Mouse (Mus musculus): ENCODE measurements around the gene Denr. TPM values are rescaled to one million over a fixed set of nuclear protein-coding genes. Genes with fewer than 3 reads are reported as not detected.

The Denr gene
- polyA plus RNA-seq, 1 experiment from 2014 or later: 82.7 TPM

DNA sequence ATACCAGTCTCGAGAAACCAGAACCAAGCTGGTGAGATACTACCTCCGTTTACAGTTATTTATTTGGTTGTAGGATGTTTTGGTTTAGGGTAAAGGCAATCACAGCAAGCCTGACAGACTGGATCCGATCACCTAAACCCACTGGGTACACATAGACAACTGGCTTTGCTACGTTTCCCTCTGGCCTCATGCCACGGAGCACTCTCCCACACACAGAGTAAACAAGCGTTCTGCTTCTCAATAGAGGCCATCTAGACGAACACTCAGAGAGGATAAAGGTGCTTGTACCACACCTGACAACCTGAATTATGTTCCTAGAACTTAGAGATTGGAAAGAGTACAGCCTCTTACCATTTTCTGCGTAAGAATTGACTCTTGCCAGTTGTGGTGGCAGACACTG, 53.2 kb downstream of the Denr start:
- H3K4me1 ChIP-seq (replicated peaks; ENCODE audit: control insufficient read depth, insufficient read depth, low read length): 0 out of 2 replicates have a peak, but pooled peaks cover 2% of the 10 kb centered on the region
- H3K9ac ChIP-seq (ENCODE audit: low read depth, low read length): no peak overlapping the region
- 50% methylated on average over 8 of the region's 8 CpGs for WGBS
- TF ChIP-seq CTCF (IDR thresholded peaks at IDR 0.05; ENCODE audit: low read depth): no peak
- H3K27me3 ChIP-seq (replicated peaks; ENCODE audit: control insufficient read depth, insufficient read depth, low read length): no peaks in the 10 kb centered on the region
- no peaks in the 10 kb centered on the region for H3K9me3 ChIP-seq (ENCODE audit: control insufficient read depth)
- no peak for ATAC-seq
- no peak overlapping the region for H3K27ac ChIP-seq (ENCODE audit: low read depth, low read length)
- no peak overlapping the region for H3K4me2 ChIP-seq (replicated peaks; ENCODE audit: low read depth)
- no peaks in the 10 kb centered on the region for H3K36me3 ChIP-seq (ENCODE audit: control insufficient read depth, insufficient read depth)
- no peak overlapping the region for H3K4me3 ChIP-seq (ENCODE audit: low read depth, low read length)

GRCm38 (mm10) chr5:123961046-123961445, 54.1 kb downstream of the Denr start:
- H3K9me3 ChIP-seq (ENCODE audit: control insufficient read depth): no peaks in the 10 kb centered on the region
- 0 out of 2 replicates have a peak, but pooled peaks cover 2% of the 10 kb centered on the region for H3K4me1 ChIP-seq (replicated peaks; ENCODE audit: control insufficient read depth, insufficient read depth, low read length)
- 86% methylated on average over 12 of the region's 12 CpGs for WGBS
- H3K9ac ChIP-seq (ENCODE audit: low read depth, low read length): no peak overlapping the region
- H3K36me3 ChIP-seq (ENCODE audit: control insufficient read depth, insufficient read depth): no peaks in the 10 kb centered on the region
- no peaks in the 10 kb centered on the region for H3K27me3 ChIP-seq (replicated peaks; ENCODE audit: control insufficient read depth, insufficient read depth, low read length)
- TF ChIP-seq CTCF (IDR thresholded peaks at IDR 0.05; ENCODE audit: low read depth): no peak
- no peak overlapping the region for H3K4me2 ChIP-seq (replicated peaks; ENCODE audit: low read depth)
- no peak overlapping the region for H3K27ac ChIP-seq (ENCODE audit: low read depth, low read length)
- H3K4me3 ChIP-seq (ENCODE audit: low read depth, low read length): no peak overlapping the region
- no peak for ATAC-seq

DNA sequence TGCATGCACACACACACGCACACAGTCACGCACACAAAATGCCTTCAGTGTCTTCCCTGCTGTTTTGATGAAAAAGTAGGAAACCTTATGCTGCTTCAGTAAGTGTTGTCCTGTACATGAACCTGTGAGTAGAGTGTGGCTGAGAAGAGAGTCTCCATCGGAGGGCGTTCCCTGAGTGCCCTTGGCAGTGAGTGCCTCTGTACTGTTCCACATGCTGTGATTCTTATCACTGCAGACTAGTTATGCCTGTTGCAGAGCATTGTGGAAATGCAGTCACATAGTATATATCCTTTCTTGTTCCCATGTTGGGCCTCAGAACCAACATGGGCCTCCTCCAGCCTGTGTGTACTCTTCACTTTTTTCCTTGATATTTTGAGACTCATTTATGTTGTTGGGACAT, 57.2 kb downstream of the Denr start:
- no peaks in the 10 kb centered on the region for H3K27me3 ChIP-seq (replicated peaks; ENCODE audit: control insufficient read depth, insufficient read depth, low read length)
- H3K4me1 ChIP-seq (replicated peaks; ENCODE audit: control insufficient read depth, insufficient read depth, low read length): no peaks in the 10 kb centered on the region
- no peak overlapping the region for H3K4me2 ChIP-seq (replicated peaks; ENCODE audit: low read depth)
- no peaks in the 10 kb centered on the region for H3K36me3 ChIP-seq (ENCODE audit: control insufficient read depth, insufficient read depth)
- H3K9me3 ChIP-seq (ENCODE audit: control insufficient read depth): no peaks in the 10 kb centered on the region
- no peak overlapping the region for H3K4me3 ChIP-seq (ENCODE audit: low read depth, low read length)
- ATAC-seq: no peak
- 75% methylated on average over 4 of the region's 4 CpGs for WGBS
- no peak overlapping the region for H3K27ac ChIP-seq (ENCODE audit: low read depth, low read length)
- H3K9ac ChIP-seq (ENCODE audit: low read depth, low read length): no peak overlapping the region
- 0 out of 2 replicates have a peak, but pooled peaks have one; percentile 9 for TF ChIP-seq CTCF (IDR thresholded peaks at IDR 0.05; ENCODE audit: low read depth)

DNA sequence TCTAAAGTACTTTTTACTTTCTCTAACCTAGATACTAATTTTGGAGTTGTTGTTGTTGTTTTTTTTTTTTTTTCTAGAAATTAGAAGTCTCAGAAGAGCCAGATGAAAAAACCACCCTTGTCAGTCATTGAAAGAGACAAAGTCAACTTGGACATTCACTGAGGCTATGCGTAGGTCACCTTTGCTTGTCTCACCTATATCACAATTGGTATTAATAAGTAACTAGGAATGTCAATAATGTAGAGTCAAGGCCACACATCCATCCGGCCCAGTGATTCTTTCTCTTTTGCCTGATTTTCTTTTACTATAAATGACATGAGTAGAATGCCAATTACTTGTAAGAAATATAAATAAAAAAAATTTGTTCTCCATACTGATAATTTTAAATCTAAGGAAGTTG, 59.8 kb downstream of the Denr start:
- no peaks in the 10 kb centered on the region for H3K4me1 ChIP-seq (replicated peaks; ENCODE audit: control insufficient read depth, insufficient read depth, low read length)
- no peak overlapping the region for H3K9ac ChIP-seq (ENCODE audit: low read depth, low read length)
- no peaks in the 10 kb centered on the region for H3K9me3 ChIP-seq (ENCODE audit: control insufficient read depth)
- no peak for ATAC-seq
- H3K4me2 ChIP-seq (replicated peaks; ENCODE audit: low read depth): no peak overlapping the region
- H3K36me3 ChIP-seq (ENCODE audit: control insufficient read depth, insufficient read depth): no peaks in the 10 kb centered on the region
- H3K27ac ChIP-seq (ENCODE audit: low read depth, low read length): no peak overlapping the region
- no peaks in the 10 kb centered on the region for H3K27me3 ChIP-seq (replicated peaks; ENCODE audit: control insufficient read depth, insufficient read depth, low read length)
- no peak overlapping the region for H3K4me3 ChIP-seq (ENCODE audit: low read depth, low read length)
- no peak for TF ChIP-seq CTCF (IDR thresholded peaks at IDR 0.05; ENCODE audit: low read depth)
- WGBS: 47% methylated on average over 2 of the region's 2 CpGs

GRCm38 (mm10) chr5:123968468-123968867, 61.5 kb downstream of the Denr start:
- H3K4me1 ChIP-seq (replicated peaks; ENCODE audit: control insufficient read depth, insufficient read depth, low read length): no peaks in the 10 kb centered on the region
- H3K4me2 ChIP-seq (replicated peaks; ENCODE audit: low read depth): no peak overlapping the region
- no peaks in the 10 kb centered on the region for H3K36me3 ChIP-seq (ENCODE audit: control insufficient read depth, insufficient read depth)
- TF ChIP-seq CTCF (IDR thresholded peaks at IDR 0.05; ENCODE audit: low read depth): no peak
- peak; percentile 66 for ATAC-seq
- WGBS: 40% methylated on average over 5 of the region's 5 CpGs
- no peak overlapping the region for H3K4me3 ChIP-seq (ENCODE audit: low read depth, low read length)
- no peaks in the 10 kb centered on the region for H3K27me3 ChIP-seq (replicated peaks; ENCODE audit: control insufficient read depth, insufficient read depth, low read length)
- peak overlapping the region; percentile 57; the same call in 1 of the 2 replicates for H3K27ac ChIP-seq (ENCODE audit: low read depth, low read length)
- no peak overlapping the region for H3K9ac ChIP-seq (ENCODE audit: low read depth, low read length)
- no peaks in the 10 kb centered on the region for H3K9me3 ChIP-seq (ENCODE audit: control insufficient read depth)

GRCm38 (mm10) chr5:123969216-123969615, 62.2 kb downstream of the Denr start:
- 40% methylated on average over 8 of the region's 8 CpGs for WGBS
- H3K9ac ChIP-seq (ENCODE audit: low read depth, low read length): no peak overlapping the region
- no peaks in the 10 kb centered on the region for H3K4me1 ChIP-seq (replicated peaks; ENCODE audit: control insufficient read depth, insufficient read depth, low read length)
- peak overlapping the region; percentile 62 for H3K27ac ChIP-seq (ENCODE audit: low read depth, low read length)
- H3K9me3 ChIP-seq (ENCODE audit: control insufficient read depth): no peaks in the 10 kb centered on the region
- no peaks in the 10 kb centered on the region for H3K36me3 ChIP-seq (ENCODE audit: control insufficient read depth, insufficient read depth)
- no peaks in the 10 kb centered on the region for H3K27me3 ChIP-seq (replicated peaks; ENCODE audit: control insufficient read depth, insufficient read depth, low read length)
- peak; percentile 42 for ATAC-seq
- H3K4me3 ChIP-seq (ENCODE audit: low read depth, low read length): no peak overlapping the region
- no peak overlapping the region for H3K4me2 ChIP-seq (replicated peaks; ENCODE audit: low read depth)
- no peak for TF ChIP-seq CTCF (IDR thresholded peaks at IDR 0.05; ENCODE audit: low read depth)

- WGBS: 77% methylated on average over 4 of the region's 4 CpGs
- Histone ChIP-seq H3K4me1 (replicated peaks; ENCODE audit: control insufficient read depth, insufficient read depth, low read length) (no peaks in the 10 kb centered on the region), H3K4me2 (replicated peaks; ENCODE audit: low read depth) (no peak overlapping the region), H3K36me3 (ENCODE audit: control insufficient read depth, insufficient read depth) (no peaks in the 10 kb centered on the region), H3K9ac (ENCODE audit: low read depth, low read length) (no peak overlapping the region), H3K27me3 (replicated peaks; ENCODE audit: control insufficient read depth, insufficient read depth, low read length) (no peaks in the 10 kb centered on the region), H3K27ac (ENCODE audit: low read depth, low read length) (no peak overlapping the region), H3K9me3 (ENCODE audit: control insufficient read depth) (no peaks in the 10 kb centered on the region), H3K4me3 (ENCODE audit: low read depth, low read length) (no peak overlapping the region)
- no peak for TF ChIP-seq CTCF (IDR thresholded peaks at IDR 0.05; ENCODE audit: low read depth)
- no peak for ATAC-seq
These were observed 63.6 kb downstream of the Denr start for GRCm38 (mm10) chr5:123970576-123970975.

Measured in intestine, postnatal 0 days (tissue).